Mouse (Mus musculus) retina, embryonic 14.5 days (tissue): ENCODE measurements around the gene Pgam5.

ENCODE experiments used
- DNase-seq: peaks from one replicate; pipeline ENCODE4 v3.0.0-alpha.2; 2015; ENCODE audit warnings: low spot score

Gene Pgam5

GRCm38 (mm10) chr5:110230401-110230779 is 39.3 kb downstream of the Pgam5 start:
- DNase-seq: no peak

GRCm38 (mm10) chr5:110227336-110227883 is 42.3 kb downstream of the Pgam5 start:
- no peak for DNase-seq

- no peak for DNase-seq
Measured at GRCm38 (mm10) chr5:110225056-110225455, 44.7 kb downstream of the Pgam5 start.

- DNase-seq: no peak
Measured at GRCm38 (mm10) chr5:110222757-110223156, 47.0 kb downstream of the Pgam5 start.

GRCm38 (mm10) chr5:110220331-110220730 is 49.4 kb downstream of the Pgam5 start:
- no peak for DNase-seq

- DNase-seq: no peak
Measured at GRCm38 (mm10) chr5:110216780-110217179, 52.9 kb downstream of the Pgam5 start.

GRCm38 (mm10) chr5:110211312-110211711 is 58.4 kb downstream of the Pgam5 start:
- no peak for DNase-seq
